Mouse (Mus musculus) activated CD4-positive, CD25-positive, alpha-beta regulatory T cell, adult 9 weeks (primary cell): ENCODE results near the gene Pde6c. TPM values are rescaled to one million over a fixed set of nuclear protein-coding genes. Genes with fewer than 3 reads are reported as not detected.

ENCODE experiments used
- polyA plus RNA-seq: library from polyadenylated mRNA; unstranded; fragments of 100-300 nt; shearing (Covaris generic); gene quantifications from one replicate; pipeline ENCODE4 v1.2.1, GENCODE M21; 2017

Pde6c gene
- not detected for polyA plus RNA-seq

GRCm38 (mm10) chr19:38132481-38132880 lies at the start of gene Pde6c:
Gene Pde6c (plus strand): TSS chr19:38132781.

GRCm38 (mm10) chr19:38096858-38097758 lies 35.5 kb upstream of the Pde6c start, which contains the start of gene Ffar4:
Gene Ffar4 (plus strand): TSS chr19:38097071.

GRCm38 (mm10) chr19:38125219-38125610 lies 7.4 kb upstream of the Pde6c start, which contains the start of gene Rbp4:
Gene Rbp4 (minus strand): TSS chr19:38125281.

GRCm38 (mm10) chr19:38223905-38224684 lies 91.5 kb downstream of the Pde6c start, which contains the start of gene Fra10ac1:
Gene Fra10ac1 (minus strand): TSS chr19:38224156.

Other genes with a start within 250 kb of the Pde6c start
- gene Myof, start 89.2 kb upstream of the Pde6c start, polyA plus RNA-seq: 0.78 TPM
- 4.5 TPM for gene Cep55, start 77.8 kb upstream of the Pde6c start, polyA plus RNA-seq
- not detected for gene Ffar4, start 35.7 kb upstream of the Pde6c start, polyA plus RNA-seq
- not detected for gene Rbp4, start 7.5 kb upstream of the Pde6c start, polyA plus RNA-seq
- gene Fra10ac1, start 91.4 kb downstream of the Pde6c start, polyA plus RNA-seq: 19.5 TPM
- not detected for gene Lgi1, start 131.8 kb downstream of the Pde6c start, polyA plus RNA-seq